Mouse (Mus musculus) cerebellum, adult (tissue): Measurements from ENCODE around the gene Themis2.
"Not testable (repeated sequence)": the region's sequence is repeated elsewhere in the genome, so short reads cannot be mapped to it uniquely, and the experiment has no call there.

Experiments
- ATAC-seq: cut with Nextera tagmentation; 2 replicates; pipeline ENCODE4 v1.9.2; 2017; ENCODE audit warnings: mild to moderate bottlenecking, moderate library complexity, mixed read lengths; ENCODE audit not compliant: insufficient number of reproducible peaks, low FRiP score, low TSS enrichment

Gene Themis2

DNA sequence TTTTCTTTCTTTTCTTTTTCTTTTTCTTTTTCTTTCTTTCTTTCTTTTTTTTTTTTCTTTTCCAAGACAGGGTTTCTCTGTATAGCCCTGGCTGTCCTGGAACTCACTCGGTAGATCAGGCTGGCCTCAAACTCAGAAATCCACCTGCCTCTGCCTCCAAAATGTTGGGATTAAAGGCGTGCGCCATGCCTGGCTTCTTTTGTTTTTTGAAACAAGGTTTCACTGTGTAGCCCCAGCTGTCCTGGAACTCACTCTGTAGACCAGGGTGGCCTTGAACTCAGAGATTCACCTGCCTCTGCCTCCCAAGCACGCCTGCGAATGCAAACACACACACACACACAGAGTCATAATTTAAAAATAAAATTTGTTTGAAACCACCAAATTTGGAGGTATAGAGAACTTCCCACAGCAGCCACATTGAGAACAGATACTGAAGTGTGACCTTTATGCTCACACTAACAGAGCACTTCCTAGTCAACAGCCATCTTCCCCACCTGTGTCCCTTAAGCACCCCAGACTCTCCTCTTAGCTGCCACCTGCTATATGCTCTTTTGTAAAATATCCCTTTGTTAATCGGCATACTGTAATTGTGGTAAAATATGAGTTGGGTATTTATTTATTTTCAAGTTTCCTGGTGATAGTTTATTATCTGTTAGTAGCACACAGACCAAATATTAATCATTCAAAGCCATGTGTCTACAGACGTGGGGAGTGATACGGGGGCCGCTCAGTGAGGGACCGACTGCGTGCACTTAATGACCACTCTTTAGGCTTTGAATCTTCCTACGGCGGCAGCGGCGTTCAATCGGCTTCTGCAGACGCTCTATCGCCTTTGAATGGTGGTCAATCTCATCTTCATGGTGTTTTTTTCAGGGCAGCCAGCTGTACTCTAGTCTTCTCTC, 5.2 kb upstream of the Themis2 start:
- ATAC-seq: no peak

DNA sequence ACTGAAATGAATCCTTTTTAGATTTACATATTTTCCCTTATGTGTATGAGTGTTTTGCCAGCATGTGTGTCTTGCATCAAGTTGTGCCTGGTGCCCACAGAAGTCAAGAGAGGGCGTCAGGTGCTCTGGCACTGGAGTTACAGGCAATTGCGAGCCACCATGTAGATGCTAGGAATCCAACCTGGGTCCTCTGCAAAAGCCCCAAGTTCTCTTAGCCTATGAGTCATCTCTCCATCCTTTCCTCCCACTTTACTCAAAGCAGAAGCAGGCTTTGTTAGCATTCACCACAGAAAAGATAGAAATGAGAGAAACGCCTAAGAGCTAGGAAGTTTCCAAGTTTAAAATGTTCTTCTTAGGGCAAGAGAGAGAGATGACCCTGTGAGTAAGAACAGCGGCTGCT, 3.7 kb upstream of the Themis2 start:
- no peak for ATAC-seq

DNA sequence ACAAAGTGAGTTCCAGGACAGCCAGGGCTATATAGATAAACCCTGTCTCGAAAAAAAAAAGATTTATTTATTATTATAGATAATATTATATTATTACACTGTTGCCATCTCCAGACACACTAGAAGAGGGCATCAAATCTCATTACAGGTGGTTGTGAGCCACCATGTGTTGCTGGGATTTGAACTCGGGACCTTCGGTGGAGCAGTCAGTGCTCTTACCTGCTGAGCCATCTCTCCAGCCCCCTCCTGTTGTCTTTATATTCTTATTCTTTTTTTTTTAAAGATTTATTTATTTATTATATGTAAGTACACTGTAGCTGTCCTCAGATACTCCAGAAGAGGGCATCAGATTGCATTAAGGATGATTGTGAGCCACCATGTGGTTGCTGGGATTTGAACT, 2.5 kb upstream of the Themis2 start:
- not testable (repeated sequence) for ATAC-seq

DNA sequence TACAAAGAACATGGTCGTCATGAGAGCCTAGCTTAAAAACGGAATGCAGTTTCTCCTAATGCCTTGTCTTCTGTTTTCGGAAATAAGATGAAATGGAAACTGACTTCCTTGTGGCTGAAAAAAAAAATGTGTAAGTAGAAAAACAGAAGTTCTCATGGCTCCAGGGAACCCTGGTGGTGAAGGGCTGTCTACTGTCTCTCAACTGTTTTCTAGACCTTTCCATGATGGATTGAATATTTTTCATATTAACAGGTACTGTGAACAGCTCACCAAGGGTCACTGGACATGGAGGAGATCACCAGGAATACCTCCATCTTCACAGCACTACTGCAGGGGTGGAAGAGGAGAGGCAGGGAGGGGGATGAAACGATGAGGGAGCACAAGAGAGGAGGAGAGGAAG, 1.8 kb upstream of the Themis2 start:
- no peak for ATAC-seq

DNA sequence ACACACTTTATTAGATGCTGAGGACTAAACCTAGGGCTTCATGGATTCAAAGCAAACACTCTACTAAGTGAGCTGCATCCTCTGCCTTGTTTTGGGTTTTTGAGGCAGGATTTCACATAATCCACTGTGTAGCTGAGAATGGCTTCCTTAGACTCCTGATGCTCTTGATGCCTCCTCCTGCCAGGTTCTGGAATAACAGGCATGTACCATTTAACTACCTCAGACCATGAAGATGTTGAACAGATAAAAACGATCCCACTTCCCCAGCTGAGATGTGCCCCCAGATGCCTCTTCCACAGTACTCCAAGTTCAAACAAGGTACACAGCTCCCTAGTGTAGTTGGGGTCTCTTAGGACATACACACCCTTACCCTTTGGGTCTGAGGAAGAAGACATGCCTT, 1.3 kb upstream of the Themis2 start:
- ATAC-seq: no peak

DNA sequence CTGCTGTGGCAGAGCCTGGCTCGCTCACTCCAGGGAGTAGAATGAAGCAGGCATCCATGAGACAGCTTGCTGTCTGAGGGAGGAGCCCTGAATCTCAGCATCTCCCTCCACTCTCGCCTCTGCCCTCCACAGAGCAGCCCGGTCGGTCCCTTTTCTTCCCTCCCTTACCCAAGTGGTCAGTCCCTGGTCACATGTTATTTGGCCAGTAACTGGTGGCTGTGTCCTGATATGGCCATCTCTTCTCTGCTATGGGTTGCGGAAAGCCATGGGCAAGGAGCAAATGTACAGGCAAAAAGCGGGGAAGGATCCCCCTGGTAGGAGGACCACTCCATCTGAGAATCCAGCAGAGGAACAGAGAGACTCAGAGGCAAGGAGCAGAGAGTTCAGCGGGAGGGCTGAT, 1.0 kb downstream of the Themis2 start:
- no peak for ATAC-seq

DNA sequence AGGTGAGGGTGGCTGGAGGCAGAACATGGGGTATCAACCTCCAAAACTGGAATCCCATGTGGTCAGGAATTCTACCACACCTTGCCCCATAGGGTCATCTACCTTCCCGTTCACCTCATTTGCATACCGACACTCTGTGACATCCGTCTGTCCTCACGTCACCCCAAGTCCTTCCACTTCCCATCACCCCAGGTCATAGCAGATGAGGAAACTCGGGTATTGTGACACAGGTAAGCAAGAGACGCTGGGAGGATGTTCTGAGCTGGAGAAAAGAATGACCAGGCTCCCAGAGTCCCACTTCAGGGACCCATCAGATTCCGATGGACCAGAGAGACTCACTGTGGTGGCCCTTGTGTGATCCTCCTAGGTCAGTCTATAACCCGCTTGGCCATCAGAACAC, 1.4 kb downstream of the Themis2 start:
- ATAC-seq: no peak

DNA sequence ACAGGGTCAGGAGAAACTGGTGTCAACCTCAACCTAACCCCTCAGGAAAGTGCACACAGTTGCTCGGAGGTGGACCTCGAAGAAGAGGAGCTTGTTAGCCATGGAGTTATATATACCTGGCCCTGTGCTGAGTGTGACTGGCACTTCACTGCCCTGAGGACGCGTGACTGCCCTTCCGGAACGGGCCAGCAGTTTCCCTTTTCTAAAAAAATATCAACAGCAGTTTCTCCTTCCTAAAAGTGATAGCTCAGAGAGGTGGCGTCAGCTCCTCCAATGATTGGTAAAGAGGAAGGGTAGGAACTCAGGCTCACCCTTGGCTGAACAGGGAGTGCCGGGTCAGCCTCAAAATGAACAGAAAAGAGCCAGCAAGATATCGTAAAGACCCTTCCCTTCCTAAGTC, 2.2 kb downstream of the Themis2 start:
- no peak for ATAC-seq

DNA sequence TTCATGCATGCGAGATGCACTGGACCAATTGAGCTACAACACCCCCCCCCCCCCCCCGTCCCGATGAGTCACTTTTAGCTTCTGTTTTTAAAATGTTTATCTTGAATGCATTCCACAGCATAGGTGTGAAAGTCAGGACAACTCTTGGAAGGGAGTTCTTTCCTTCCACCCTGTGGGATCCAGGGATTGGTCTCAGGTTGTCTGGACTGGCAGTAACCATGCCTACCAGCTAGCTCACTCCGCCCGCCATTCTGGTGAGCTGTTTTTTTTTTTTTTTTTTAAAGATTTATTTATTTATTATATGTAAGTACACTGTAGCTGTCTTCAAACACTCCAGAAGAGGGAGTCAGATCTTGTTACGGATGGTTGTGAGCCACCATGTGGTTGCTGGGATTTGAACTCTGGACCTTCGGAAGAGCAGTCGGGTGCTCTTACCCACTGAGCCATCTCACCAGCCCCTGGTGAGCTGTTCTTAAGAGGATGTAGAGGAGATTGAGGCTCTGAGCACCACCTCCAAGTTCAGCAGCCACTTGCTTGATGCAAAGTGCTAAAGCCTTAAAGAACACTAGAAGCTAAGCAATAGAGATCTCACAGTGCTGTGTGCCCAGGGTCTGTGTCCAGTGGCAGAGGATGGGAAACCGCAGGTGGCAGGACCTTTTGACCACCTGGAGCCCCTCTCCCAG, 2.7 kb downstream of the Themis2 start:
- not testable (repeated sequence) for ATAC-seq

DNA sequence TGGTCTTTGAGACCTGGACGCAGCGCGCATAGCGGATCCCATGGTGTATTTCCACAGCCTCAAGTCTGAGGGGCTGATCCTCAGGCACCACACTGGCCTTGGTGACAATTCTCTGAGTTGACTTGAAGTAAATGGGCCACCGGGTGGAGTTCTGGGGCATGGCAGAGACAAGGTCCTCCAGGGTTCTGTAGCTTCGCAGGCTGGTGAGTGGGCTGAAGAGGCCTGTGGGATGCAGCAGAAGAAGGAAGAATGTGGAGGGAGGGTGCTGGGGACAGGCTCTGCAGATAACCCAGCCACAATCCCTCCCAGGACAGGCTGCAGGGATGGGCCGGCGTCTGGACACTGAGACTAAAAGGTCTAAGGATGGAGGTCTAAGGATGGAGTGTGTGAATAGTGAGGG, 6.5 kb downstream of the Themis2 start:
- no peak for ATAC-seq

DNA sequence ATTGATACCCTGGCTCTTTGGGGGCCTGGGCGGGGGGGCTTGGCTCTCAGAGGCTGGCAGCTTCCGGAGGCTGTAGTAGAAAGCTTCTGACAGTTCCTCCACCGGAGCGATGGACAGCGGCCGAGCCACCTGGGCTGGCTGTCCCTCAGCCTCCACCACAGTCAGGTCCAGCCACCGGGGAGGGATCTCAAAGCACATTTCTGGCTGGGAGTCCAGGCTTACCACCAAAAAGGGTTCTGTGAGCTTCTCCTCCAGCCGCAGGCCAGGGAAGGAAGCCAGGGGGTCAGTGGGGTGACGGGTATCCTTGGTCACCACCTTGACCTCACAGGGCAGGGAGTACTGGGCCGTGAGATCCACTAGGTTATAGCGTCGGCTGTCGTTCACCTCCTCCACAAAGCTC, 11.0 kb downstream of the Themis2 start:
- no peak for ATAC-seq

DNA sequence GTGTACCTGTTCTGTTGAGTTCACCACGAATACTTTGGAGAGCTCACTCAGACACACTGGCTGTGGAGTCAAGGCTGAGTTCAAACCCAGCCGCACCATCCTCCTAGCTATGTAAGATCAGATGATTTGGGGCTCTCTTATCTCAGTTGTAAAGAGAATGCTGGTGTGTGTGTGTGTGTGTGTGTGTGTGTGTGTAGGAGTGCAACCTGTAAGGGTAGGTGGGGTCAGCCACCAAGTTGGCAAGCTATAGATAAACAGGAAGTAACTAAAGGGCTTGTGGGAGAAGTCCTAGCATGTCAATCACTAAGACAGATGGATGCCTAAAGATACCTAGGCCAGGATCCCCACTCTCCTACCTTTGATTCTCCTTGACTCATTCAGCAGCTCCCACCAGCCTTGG, 12.5 kb downstream of the Themis2 start:
- ATAC-seq: no peak

DNA sequence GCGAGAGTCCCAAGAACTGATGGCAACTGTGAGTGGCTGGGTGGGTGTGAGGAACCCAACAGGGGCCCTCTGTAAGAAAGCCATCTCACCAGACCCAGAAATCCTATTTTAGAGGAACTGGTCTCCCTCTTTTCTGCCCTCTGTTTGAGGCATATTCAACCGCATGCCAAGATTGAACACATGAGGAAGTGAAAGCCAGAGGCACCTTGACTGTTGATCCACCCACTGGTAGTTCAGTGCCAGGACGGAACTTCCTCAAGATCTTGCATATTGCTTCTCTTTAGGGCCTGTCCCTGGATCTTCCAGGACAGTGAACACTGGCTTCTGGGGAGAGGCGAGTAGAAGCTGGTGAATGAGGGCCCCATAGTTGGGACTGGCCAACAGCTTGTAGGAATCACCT, 15.9 kb downstream of the Themis2 start:
- no peak for ATAC-seq

DNA sequence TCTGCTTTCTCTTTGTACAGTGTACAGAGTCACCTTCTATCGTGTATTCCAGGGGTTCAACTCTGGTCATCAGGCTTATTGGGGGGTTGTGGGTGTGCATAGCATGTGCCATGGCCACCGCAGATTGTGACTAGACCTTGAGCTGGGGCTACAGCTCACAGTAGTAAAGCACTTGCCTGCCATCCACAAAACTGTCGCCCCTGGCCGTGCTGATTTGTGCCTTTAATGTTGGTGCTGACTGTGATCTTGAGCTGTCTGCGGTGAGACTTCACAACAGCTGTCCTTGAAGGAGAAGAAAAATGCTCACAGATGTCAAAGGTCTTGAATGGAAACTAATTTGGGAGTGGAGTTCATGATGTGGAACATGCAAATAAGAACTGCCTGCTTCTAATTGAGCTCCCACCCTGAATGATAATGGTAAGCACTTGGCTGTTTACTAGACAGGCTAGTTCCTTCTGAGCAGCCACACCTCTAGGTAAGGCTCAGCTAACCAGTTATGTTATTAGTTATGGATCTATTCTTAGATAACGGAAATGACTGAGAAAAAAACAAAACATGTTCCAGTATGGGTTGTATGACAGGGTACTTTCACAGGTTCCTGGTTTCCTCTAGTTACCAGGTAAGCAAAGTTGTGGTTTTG, 17.5 kb downstream of the Themis2 start:
- no peak for ATAC-seq

DNA sequence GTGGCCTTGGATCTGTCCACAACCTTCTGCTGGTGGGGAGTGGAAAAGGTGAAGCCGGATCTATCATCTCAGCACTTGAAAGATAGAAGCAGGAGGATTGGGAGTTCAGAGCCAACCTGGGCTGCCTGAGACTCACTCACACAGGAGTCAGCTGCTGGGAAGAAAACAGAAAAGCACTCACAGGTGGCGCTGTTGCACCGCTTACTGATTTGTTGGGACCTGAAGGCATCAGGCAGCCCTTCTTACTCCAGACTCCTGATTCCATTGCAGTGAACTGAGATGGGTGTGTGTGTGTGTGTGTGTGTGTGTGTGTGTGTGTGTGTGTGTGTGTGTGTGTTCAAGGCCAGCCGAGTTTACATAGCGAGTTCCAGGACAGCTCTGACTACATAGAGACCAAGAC, 19.4 kb downstream of the Themis2 start:
- ATAC-seq: no peak

DNA sequence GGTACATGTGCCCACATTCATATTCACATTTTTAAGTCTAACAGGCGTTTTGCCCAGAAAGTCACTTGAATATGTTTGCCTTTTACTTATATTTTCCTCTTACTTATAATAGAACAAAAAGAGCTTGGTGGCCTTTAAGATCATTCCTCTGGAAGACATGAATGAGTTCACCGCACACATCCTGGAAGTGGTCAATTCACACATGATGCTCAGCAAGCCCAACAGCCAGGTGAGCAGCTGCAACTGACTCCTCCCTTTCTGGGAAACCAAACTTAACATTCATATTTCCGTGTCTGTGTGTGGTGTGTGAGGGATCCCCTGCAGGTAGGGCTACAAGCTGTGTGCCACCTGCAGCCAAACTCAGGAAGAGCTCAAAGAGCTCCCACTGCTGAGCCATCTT, 21.3 kb downstream of the Themis2 start:
- ATAC-seq: no peak

DNA sequence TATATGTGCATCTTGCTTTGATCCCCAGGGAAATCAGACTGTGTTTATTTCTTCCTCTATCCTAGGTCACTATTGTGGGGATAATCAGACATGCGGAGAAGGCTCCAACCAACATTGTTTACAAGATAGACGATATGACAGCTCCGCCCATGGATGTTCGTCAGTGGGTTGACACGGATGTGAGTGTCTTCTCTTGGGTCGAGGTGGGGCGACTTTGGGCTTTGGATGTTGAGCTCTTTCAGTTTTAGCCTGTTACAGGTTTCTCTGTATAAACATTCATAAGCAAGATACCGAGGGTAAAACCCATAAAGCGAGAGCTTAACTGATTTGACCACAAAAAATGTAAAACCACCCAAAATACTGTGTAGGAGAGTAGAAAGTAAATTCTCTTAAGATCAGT, 24.4 kb downstream of the Themis2 start:
- ATAC-seq: no peak

DNA sequence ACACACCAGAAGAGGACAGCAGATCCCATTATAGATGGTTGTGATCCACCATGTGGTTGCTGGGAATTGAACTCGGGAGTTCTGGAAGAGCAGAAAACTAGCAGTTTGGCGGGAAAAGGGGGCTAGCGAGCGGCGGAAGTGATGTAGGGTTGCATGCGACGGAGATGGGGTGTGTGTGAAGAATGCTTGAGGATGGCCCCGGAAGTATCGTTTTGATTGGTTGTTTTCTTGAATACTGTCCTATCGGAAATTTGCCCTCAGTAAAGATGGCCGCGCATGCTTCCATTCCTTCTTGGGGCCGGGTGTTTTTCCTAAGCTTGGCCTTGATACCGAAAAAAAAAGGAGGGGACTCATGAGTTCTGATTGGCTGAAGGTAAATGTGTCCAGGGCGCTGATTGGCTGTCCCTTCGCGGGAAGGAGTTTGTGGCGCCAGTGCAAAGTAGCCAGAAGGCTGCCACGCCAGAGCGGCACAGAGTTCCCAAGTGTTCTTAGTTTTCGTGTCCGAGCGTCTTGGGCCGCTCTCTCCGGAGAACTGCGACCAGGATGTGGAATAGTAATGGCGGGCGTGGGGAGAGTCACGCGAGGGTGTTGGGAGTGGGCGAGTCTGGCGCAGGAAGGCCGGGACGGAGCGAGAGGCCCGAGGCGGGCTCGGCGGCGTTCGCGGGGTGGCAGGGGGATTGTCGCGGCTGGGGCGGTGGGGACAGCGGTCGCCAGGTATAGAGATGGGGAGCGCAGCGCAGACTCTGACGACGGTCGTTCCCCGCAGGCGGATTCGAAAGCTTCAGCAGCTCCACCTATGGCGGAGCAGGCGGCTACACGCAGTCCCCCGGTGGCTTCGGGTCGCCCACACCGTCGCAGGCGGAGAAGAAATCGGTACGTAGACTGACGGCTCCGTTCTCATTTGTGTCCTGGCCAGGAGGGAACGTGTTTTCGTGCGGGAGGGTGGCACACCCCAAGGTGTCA, 28.0 kb downstream of the Themis2 start, which contains the start of gene Rpa2:
Gene Rpa2 (plus strand): TSS at position 419 of the 963 bp plus-strand sequence.
- ATAC-seq: peak; percentile 98

DNA sequence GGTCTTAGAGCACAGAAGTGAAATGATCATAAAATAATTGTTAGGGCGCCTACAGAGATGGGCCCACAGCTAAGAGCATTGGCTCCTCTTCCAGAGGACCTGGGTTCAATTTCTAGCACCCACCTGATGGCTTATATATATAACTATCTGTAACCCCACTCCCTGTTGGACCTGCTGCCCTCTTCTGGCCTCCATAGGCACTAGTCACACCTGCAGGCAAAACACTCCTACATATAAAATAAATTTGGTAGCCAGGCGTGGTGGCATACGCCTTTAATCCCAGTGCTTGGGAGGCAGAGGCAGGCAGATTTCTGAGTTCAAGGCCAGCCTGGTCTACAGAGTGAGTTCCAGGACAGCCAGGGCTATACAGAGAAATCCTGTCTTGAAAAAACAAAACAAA, 33.1 kb downstream of the Themis2 start:
- ATAC-seq: not testable (repeated sequence)

DNA sequence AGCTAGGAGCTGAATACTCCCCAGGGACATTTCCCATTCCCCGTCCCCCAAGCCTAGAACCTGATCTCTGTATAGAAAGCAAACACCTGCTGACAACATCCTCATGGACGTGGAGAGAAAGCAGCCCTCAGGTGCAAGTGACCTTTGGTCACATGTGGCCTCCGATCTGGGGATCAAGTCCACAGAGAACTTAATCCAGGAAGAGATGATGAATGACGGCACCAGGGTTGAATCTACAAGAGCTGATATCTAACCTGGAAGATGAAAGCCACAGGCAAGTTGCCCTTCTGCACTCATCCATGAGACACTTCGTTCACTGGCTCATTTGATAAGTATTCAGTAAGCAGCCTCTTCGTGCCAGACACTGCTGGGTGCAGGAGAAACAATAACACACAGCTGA, 33.6 kb downstream of the Themis2 start:
- ATAC-seq: no peak
